Mouse (Mus musculus) lung, postnatal 0 days (tissue): ENCODE results near the gene Asic3.

Experiments used
- CTCF ChIP-seq: IDR thresholded peaks from 2 replicates; pipeline ENCODE4 v1.5.1; 2016; ENCODE audit warnings: antibody characterized with exemption, mild to moderate bottlenecking
- EP300 ChIP-seq: IDR thresholded peaks from 2 replicates; pipeline ENCODE4 v1.6.1; 2016; ENCODE audit warnings: antibody characterized with exemption, mild to moderate bottlenecking, control low read depth

- no peak for TF ChIP-seq CTCF
- TF ChIP-seq EP300: no peak
Measured at GRCm38 (mm10) chr5:24426037-24426432, 12.8 kb downstream of the Asic3 start.
